Mouse (Mus musculus) central nervous system, embryonic 14 days (tissue): ENCODE results near the gene Acp5. TPM values are rescaled to one million over a fixed set of nuclear protein-coding genes. Genes with fewer than 3 reads are reported as not detected.

Experiments
- polyA plus RNA-seq: library from polyadenylated mRNA; depleted of rRNA; stranded (reverse); fragments of >200 nt; gene quantifications from 2 replicates; pipeline ENCODE4 v1.2.3, GENCODE M21; 2012; rRNA removed

Gene Acp5
- polyA plus RNA-seq, result 1.7 and 3.0 TPM in 2 replicates

DNA sequence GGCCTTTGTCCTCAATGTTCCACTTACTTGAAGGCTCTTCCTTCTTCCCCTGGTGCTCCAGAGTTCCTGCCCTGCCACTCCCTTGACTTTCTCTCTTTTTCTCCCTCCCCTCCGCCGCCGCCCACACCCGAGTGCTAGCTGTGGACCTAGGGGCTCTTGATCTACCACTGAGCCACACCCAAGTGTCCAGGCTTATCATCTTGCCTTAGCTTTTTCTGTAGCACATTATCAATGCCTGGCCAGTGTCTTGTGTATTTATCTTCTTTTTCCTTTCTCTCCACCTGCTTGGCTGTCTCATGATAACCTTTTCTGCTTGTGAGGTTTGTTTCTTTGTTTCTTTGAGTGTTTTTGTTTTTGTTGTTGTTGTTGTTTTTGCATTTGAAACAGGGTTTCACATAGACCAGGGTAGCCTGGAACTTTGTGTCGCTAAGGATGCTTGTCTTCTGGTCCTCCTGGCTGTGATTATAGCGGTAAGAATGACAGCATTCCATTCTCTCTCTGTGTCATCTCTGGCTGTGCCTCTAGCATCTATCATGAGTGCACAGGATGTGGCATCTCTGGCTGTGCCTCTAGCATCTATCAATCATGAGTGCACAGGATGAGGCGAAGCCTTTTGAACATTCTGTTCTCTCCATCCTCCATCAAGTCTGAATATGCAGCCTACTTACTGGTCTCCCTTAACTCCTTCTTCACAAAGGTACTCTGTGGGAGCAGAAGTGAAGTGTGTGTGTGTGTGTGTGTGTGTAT is at the start of gene Acp5:
Gene Acp5, minus strand, starts transcription at position 68 of the 747 bp plus-strand sequence.

DNA sequence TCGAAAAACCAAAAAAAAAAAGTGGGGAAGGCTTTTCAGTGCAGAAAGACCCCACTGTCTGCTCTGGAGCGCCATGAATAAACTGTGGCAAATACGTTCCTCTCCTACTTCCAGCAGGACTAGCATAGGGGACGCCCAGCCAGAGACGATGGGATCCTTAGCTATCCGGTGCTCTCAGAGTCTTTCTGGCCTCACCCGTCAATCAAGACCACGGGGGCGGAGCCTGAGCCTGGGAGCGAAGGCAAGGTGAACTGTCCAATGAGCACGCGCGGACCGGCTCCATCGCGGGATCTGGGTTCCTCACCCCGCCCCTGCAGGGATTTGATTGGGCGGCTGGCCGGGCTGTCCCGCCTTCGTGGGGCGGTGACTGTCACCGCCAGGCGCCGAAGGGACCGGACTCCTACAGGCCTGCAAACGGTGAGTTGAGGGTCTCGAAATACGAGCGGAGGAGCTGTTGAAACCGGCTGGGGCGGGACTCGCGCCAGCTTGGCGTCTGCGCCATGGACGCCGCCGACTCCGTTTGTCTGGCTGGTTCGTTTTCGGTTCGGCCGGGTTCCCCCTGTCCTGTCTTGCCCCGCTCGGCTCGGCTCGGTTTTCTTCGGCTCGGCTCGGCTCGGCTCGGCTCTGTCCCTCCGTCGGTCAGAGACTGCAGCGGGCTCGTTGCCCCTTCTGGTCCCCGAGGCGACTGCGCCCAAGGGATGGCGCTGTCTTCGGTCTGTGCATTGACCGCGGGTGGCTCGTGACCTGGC is 21.2 kb upstream of the Acp5 start, which contains the start of gene Pigyl:
Gene Pigyl, plus strand, starts transcription at position 350 of the 749 bp plus-strand sequence.

DNA sequence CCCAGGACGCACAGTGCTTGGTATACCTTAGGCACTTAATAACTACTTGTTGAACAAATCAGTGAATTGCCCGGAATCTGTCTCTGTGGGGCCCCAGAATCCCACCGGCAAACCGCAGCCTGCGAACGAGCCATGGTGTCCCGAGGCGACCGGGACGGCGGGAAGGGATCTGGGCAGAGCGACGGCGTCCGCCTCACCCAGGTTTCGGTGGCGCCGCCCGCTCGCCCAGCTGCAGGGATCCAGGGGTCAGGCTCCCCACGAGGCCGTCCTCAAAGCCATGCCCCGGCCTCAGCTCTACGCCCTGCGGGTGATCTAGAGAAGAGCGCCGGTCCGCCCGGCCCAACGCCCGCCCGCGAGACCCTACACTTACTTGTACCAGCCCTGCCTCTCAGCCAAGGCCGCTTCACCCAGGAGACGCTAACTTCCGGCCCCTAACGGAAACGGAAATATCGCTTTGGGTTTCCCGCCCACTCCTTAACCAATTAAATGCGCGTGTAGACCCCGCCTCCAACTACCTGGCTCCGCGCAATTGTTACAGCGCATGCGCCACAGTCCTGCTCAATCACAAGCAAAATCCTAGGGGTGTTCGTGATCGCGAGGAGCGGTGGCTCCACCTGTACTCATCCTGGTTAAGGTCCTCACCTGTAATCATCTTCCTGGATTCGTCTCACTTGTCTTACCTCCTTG is 18.6 kb downstream of the Acp5 start, which contains the start of gene Elof1:
Gene Elof1, minus strand, starts transcription at position 433 of the 687 bp plus-strand sequence.

DNA sequence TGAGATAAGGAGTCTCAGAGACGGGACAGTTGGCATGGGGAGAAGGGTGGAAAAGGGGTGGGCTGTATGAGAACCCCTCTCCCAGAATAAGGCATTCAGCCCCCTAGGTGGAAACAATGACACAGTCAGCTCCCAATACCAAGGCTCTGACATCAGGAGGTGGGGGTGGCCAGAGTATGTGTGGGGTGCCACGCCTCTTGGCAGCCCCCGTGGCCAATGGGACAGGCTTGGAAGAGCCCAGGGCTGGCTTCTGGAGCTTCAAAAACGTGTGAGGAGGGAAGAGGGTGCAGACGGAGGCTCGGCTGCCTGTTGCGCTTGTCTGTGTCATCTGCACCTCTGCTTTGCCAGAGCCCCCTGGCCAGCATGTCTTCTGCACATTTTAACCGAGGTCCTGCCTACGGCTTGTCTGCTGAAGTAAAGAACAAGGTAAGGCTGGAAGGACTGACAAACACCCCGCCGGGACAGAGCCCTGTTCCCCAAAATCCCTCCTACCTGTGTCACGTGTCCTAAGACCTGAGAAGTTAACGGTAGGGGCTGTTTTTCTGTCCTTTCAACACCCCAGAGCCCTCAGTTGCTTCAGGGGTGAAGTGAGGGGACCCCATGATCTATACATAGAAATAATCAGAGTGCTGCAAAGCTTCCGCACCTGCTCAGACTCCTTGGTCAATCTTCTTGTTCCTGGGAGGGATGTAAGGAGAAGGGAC is 36.4 kb downstream of the Acp5 start, which contains the start of gene Cnn1:
Gene Cnn1, plus strand, starts transcription at position 224 of the 704 bp plus-strand sequence.

DNA sequence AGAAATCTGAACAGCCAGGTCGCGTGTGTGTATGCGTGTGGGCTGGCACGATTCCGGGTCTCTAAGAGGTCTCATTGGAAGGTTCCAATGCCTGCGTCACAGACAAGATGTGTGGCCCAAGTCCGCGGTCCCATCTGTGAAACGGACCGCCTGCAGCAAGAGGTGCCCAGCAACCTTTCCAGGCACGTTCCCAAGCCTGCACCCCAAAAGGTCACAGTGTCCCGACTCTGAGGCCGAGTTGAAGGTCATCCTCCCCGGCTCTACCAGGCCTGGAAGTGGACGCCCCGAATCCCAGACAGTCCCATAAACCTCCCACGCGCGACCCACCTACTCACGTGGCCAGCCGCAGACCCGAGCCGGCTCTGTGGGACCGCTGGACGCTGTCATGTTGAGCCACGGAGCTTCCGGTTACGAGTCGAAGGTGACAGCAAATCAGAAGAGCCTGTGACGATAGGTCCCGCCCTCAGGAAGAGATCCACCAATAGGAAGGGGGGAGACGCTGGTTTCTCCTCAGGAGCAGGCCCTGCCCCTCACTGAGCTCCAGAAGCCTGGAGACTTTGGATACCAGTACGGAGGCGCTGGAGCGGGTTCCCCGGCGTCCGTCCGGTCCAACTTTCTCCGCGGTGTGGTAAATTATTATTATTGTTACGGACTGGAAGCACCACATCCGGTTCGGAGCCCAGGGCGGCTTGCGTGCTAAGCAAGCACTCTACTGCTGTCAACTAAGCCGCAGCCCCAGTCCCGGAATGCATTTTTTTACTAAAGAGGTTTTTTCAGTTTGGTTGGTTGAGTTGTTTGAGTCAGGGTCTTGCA is 50.3 kb downstream of the Acp5 start, which contains the start of gene Ecsit:
Gene Ecsit, minus strand, starts transcription at position 417 of the 813 bp plus-strand sequence.

Other genes starting within 250 kb of the Acp5 start
- 25.1 and 27.4 TPM in 2 replicates for gene Rab3d, start 217.5 kb downstream of the Acp5 start, polyA plus RNA-seq
- gene Ccdc159, start 208.2 kb downstream of the Acp5 start, polyA plus RNA-seq, result 18.0 and 18.3 TPM in 2 replicates
- 34.2 and 39.4 TPM in 2 replicates for gene Tmem205, start 208.2 kb downstream of the Acp5 start, polyA plus RNA-seq
- 126 and 127 TPM in 2 replicates for gene Plppr2, start 198.7 kb downstream of the Acp5 start, polyA plus RNA-seq
- gene Swsap1, start 180.0 kb downstream of the Acp5 start, polyA plus RNA-seq, result 9.7 and 10.7 TPM in 2 replicates
- gene Epor, start 172.2 kb downstream of the Acp5 start, polyA plus RNA-seq, result 2.2 and 2.5 TPM in 2 replicates
- 2.1 and 3.7 TPM in 2 replicates for gene Rgl3, start 146.3 kb downstream of the Acp5 start, polyA plus RNA-seq
- 6.0 and 7.2 TPM in 2 replicates for gene Ccdc151, start 133.1 kb downstream of the Acp5 start, polyA plus RNA-seq
- gene Prkcsh, start 132.9 kb downstream of the Acp5 start, polyA plus RNA-seq, result 114 and 135 TPM in 2 replicates
- 198 and 211 TPM in 2 replicates for gene Elavl3, start 83.7 kb downstream of the Acp5 start, polyA plus RNA-seq
- 0.14 TPM in 1 of 2 replicates, not detected in the other for gene Gm49318, start 64.5 kb downstream of the Acp5 start, polyA plus RNA-seq
- 53.1 and 55.4 TPM in 2 replicates for gene Zfp653, start 64.3 kb downstream of the Acp5 start, polyA plus RNA-seq
- 49.9 TPM in 2 replicates for gene Ecsit, start 50.3 kb downstream of the Acp5 start, polyA plus RNA-seq
- 1.00 and 1.6 TPM in 2 replicates for gene Cnn1, start 36.5 kb downstream of the Acp5 start, polyA plus RNA-seq
- gene Elof1, start 18.5 kb downstream of the Acp5 start, polyA plus RNA-seq, result 150 and 156 TPM in 2 replicates
- gene Pigyl, start 21.1 kb upstream of the Acp5 start, polyA plus RNA-seq, result 87.3 and 87.8 TPM in 2 replicates
- gene Zfp872, start 52.4 kb upstream of the Acp5 start, polyA plus RNA-seq, result 0.12 and 0.14 TPM in 2 replicates
- gene Zfp809, start 90.0 kb upstream of the Acp5 start, polyA plus RNA-seq, result 7.4 and 9.4 TPM in 2 replicates
- gene Zfp599, start 124.2 kb upstream of the Acp5 start, polyA plus RNA-seq, result 4.3 and 4.7 TPM in 2 replicates
- 36.5 and 41.8 TPM in 2 replicates for gene Zfp810, start 171.9 kb upstream of the Acp5 start, polyA plus RNA-seq